Mouse (Mus musculus) testis, adult 2 months (tissue): ENCODE data around the gene Fis1.

Experiments
- CTCF ChIP-seq: fragments of 200-500 bp; IDR thresholded peaks from 2 replicates; pipeline ENCODE4 v1.5.1; 2012; ENCODE audit warnings: low read depth, mild to moderate bottlenecking, inconsistent platforms, low read length, moderate library complexity; ENCODE audit not compliant: control insufficient read depth, insufficient read depth, insufficient replicate concordance
- POLR2A ChIP-seq: fragments of 200-500 bp; IDR thresholded peaks from 2 replicates; pipeline ENCODE4 v1.6.1; 2012; ENCODE audit warnings: low read depth, mild to moderate bottlenecking, inconsistent platforms, low read length, moderate library complexity; ENCODE audit not compliant: control insufficient read depth

GRCm38 (mm10) chr5:136923751-136924478, 29.2 kb upstream of the Fis1 start:
- TF ChIP-seq POLR2A (no peak), CTCF (no peak)
